Mouse (Mus musculus): ENCODE results near the gene Btbd1. TPM values are rescaled to one million over a fixed set of nuclear protein-coding genes. Genes with fewer than 3 reads are reported as not detected.
A peak's percentile ranks its signal among the peaks of the same experiment; 100 is the strongest.
"Not testable (repeated sequence)": the region's sequence is repeated elsewhere in the genome, so short reads cannot be mapped to it uniquely, and the experiment has no call there.

Gene Btbd1
- polyA plus RNA-seq, 1 experiment from 2014 or later = 42.7 TPM

DNA sequence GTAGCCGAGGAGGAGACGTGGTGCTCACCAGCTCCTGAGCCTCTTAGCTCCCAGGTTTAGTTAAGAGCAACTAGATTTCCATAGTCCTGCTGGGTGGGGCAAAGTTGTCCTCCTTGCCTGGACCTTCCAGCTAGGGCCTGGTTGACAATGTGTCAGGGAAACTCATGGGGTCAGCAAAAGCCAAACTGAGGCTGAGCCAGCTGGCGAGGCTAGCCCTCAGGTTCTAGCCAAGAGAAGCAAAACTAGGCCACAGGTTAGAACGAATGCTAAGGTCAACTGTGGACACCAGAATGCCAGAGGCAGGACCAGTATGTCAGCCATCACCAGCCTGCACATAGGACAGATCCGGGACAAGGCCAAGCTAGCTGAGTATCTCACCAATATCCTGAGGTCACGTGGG, 12.2 kb upstream of the Btbd1 start:
- no peak for ATAC-seq
- TF ChIP-seq CTCF (IDR thresholded peaks at IDR 0.05; ENCODE audit: low read depth) = no peak
- Histone ChIP-seq H3K4me2 (replicated peaks; ENCODE audit: low read depth) (no peak overlapping the region), H3K9me3 (ENCODE audit: control insufficient read depth) (no peaks in the 10 kb centered on the region), H3K36me3 (ENCODE audit: control insufficient read depth, insufficient read depth) (no peaks in the 10 kb centered on the region), H3K27ac (ENCODE audit: low read depth, low read length) (no peak overlapping the region), H3K4me3 (ENCODE audit: low read depth, low read length) (no peak overlapping the region), H3K9ac (ENCODE audit: low read depth, low read length) (no peak overlapping the region), H3K4me1 (replicated peaks; ENCODE audit: control insufficient read depth, insufficient read depth, low read length) (no peaks in the 10 kb centered on the region), H3K27me3 (replicated peaks; ENCODE audit: control insufficient read depth, insufficient read depth, low read length) (no peaks in the 10 kb centered on the region)
- WGBS = 81% methylated on average over 6 of the region's 6 CpGs

GRCm38 (mm10) chr7:81840661-81841181, 11.5 kb upstream of the Btbd1 start:
- TF ChIP-seq CTCF (IDR thresholded peaks at IDR 0.05; ENCODE audit: low read depth) = no peak
- Histone ChIP-seq H3K4me1 (replicated peaks; ENCODE audit: control insufficient read depth, insufficient read depth, low read length) (no peaks in the 10 kb centered on the region), H3K9ac (ENCODE audit: low read depth, low read length) (no peak overlapping the region), H3K4me3 (ENCODE audit: low read depth, low read length) (no peak overlapping the region), H3K4me2 (replicated peaks; ENCODE audit: low read depth) (no peak overlapping the region), H3K9me3 (ENCODE audit: control insufficient read depth) (no peaks in the 10 kb centered on the region), H3K36me3 (ENCODE audit: control insufficient read depth, insufficient read depth) (no peaks in the 10 kb centered on the region), H3K27ac (ENCODE audit: low read depth, low read length) (no peak overlapping the region), H3K27me3 (replicated peaks; ENCODE audit: control insufficient read depth, insufficient read depth, low read length) (no peaks in the 10 kb centered on the region)
- 66% methylated on average over 7 of the region's 7 CpGs for WGBS
- no peak for ATAC-seq

- Histone ChIP-seq H3K27ac (ENCODE audit: low read depth, low read length) (no peak overlapping the region), H3K36me3 (ENCODE audit: control insufficient read depth, insufficient read depth) (no peaks in the 10 kb centered on the region), H3K27me3 (replicated peaks; ENCODE audit: control insufficient read depth, insufficient read depth, low read length) (no peaks in the 10 kb centered on the region), H3K4me3 (ENCODE audit: low read depth, low read length) (no peak overlapping the region), H3K4me2 (replicated peaks; ENCODE audit: low read depth) (no peak overlapping the region), H3K9ac (ENCODE audit: low read depth, low read length) (no peak overlapping the region), H3K9me3 (ENCODE audit: control insufficient read depth) (no peaks in the 10 kb centered on the region), H3K4me1 (replicated peaks; ENCODE audit: control insufficient read depth, insufficient read depth, low read length) (no peaks in the 10 kb centered on the region)
- WGBS = 60% methylated on average over 6 of the region's 6 CpGs
- no peak for ATAC-seq
- no peak for TF ChIP-seq CTCF (IDR thresholded peaks at IDR 0.05; ENCODE audit: low read depth)
These were observed 10.5 kb upstream of the Btbd1 start for GRCm38 (mm10) chr7:81839746-81840145.

DNA sequence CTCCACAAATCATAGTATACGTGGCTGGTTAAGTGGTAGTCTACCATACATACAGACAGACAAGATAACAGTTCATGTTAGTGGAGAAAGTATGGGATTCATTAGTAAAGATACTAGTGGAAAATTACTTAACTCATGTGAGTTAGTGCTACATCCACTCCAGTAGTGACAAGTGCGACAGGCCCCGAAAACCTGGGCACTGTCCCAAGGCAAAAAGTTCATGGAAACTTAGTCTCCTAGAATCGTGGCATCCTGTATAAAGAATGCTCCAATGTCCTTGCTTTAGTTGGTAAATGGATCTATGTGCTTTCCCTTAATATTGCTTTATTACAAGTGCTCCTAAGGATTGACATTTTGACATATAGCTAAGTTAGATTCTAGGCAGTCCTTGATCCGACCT, 8.5 kb upstream of the Btbd1 start:
- H3K36me3 ChIP-seq (ENCODE audit: control insufficient read depth, insufficient read depth); H3K9ac ChIP-seq (ENCODE audit: low read depth, low read length); ATAC-seq; H3K27ac ChIP-seq (ENCODE audit: low read depth, low read length); H3K4me3 ChIP-seq (ENCODE audit: low read depth, low read length); H3K4me2 ChIP-seq (replicated peaks; ENCODE audit: low read depth); H3K27me3 ChIP-seq (replicated peaks; ENCODE audit: control insufficient read depth, insufficient read depth, low read length); H3K4me1 ChIP-seq (replicated peaks; ENCODE audit: control insufficient read depth, insufficient read depth, low read length); H3K9me3 ChIP-seq (ENCODE audit: control insufficient read depth): not testable (repeated sequence)
- WGBS = 90% methylated on average over 5 of the region's 5 CpGs

GRCm38 (mm10) chr7:81835430-81835829, 6.2 kb upstream of the Btbd1 start:
- no peak overlapping the region for H3K4me2 ChIP-seq (replicated peaks; ENCODE audit: low read depth)
- H3K9ac ChIP-seq (ENCODE audit: low read depth, low read length) = no peak overlapping the region
- H3K4me3 ChIP-seq (ENCODE audit: low read depth, low read length) = no peak overlapping the region
- no peak for ATAC-seq
- TF ChIP-seq CTCF (IDR thresholded peaks at IDR 0.05; ENCODE audit: low read depth) = no peak
- no peaks in the 10 kb centered on the region for H3K9me3 ChIP-seq (ENCODE audit: control insufficient read depth)
- no peaks in the 10 kb centered on the region for H3K27me3 ChIP-seq (replicated peaks; ENCODE audit: control insufficient read depth, insufficient read depth, low read length)
- H3K36me3 ChIP-seq (ENCODE audit: control insufficient read depth, insufficient read depth) = no peaks in the 10 kb centered on the region
- 83% methylated on average over 5 of the region's 5 CpGs for WGBS
- H3K4me1 ChIP-seq (replicated peaks; ENCODE audit: control insufficient read depth, insufficient read depth, low read length) = no peaks in the 10 kb centered on the region
- no peak overlapping the region for H3K27ac ChIP-seq (ENCODE audit: low read depth, low read length)

DNA sequence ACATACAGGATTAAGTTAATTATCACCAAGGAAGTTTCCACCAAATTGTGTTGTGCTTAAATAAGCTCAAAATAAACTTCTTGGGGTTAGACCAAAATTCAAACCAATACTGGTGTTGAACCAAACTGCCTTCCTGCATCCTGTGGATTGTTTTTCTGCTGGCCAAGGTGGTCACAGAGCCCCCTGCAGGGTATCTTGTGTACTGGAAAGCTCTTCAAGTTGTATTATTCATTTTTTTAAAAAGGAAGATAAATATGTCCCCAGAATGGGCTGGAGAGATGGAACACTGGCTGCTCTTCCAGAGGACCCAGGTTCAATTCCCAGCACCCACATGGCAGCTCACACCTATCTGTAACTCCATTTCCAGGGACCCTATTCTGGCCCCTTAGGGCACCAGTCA, 5.6 kb upstream of the Btbd1 start:
- Histone ChIP-seq H3K9ac (ENCODE audit: low read depth, low read length) (no peak overlapping the region), H3K4me1 (replicated peaks; ENCODE audit: control insufficient read depth, insufficient read depth, low read length) (no peaks in the 10 kb centered on the region), H3K4me2 (replicated peaks; ENCODE audit: low read depth) (no peak overlapping the region), H3K27ac (ENCODE audit: low read depth, low read length) (no peak overlapping the region), H3K9me3 (ENCODE audit: control insufficient read depth) (no peaks in the 10 kb centered on the region), H3K36me3 (ENCODE audit: control insufficient read depth, insufficient read depth) (no peaks in the 10 kb centered on the region), H3K27me3 (replicated peaks; ENCODE audit: control insufficient read depth, insufficient read depth, low read length) (no peaks in the 10 kb centered on the region), H3K4me3 (ENCODE audit: low read depth, low read length) (no peak overlapping the region)
- peak; percentile 17; the same call in 1 of the 2 replicates for TF ChIP-seq CTCF (IDR thresholded peaks at IDR 0.05; ENCODE audit: low read depth)
- no peak for ATAC-seq
